Mouse (Mus musculus): ENCODE data around the gene Pdss2.

DNA sequence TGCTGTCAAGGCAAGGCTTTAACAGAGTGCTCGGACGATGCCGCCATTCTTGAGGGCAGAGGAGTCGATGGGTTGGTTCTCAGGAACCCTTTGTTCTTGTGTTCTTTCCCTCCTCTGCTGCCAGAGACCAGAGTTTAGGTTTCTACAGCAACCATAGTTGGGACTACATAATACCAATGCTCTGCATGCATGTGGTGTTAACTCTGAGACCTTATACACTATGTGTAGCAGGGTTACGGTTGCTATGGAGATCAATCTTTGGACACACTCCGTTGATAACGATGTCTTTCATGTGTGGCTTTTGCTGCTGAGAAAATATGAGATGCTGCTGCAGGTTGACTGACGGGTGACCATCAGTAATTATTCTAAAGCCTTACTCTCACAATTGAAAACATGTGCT lies 20.9 kb downstream of the Pdss2 start:
- no peak for TF ChIP-seq ZC3H11A (IDR thresholded peaks at IDR 0.05; ENCODE audit: borderline replicate concordance, low read depth, low read length)
- TF ChIP-seq ZNF384 (IDR thresholded peaks at IDR 0.05; ENCODE audit: low read depth, low read length): no peak
- no peak for TF ChIP-seq MAFK (IDR thresholded peaks at IDR 0.05; ENCODE audit: insufficient read depth, low read depth, low read length)
- TF ChIP-seq CHD2 (IDR thresholded peaks at IDR 0.05; ENCODE audit: low read depth, low read length): no peak
- no peak for TF ChIP-seq HCFC1 (IDR thresholded peaks at IDR 0.05; ENCODE audit: borderline replicate concordance, insufficient read depth, low read length)

Measured in ES-E14 (cell line).